ENCODE assay signal across 15 mouse cellular contexts in genomic region chr8:105164272-105164902, GRCm38 (mm10). TPM values are rescaled to one million over a fixed set of nuclear protein-coding genes. Genes with fewer than 3 reads are reported as not detected.
A peak's percentile ranks its signal among the peaks of the same experiment; 100 is the strongest.
DNase-seq lines count a peak whose midpoint lies in the region; ATAC-seq and TF ChIP-seq lines count a peak whose summit lies in the region.
"Had no signal": no experiment of that assay in that cellular context is flagged by ENCODE, and none has a peak within 500 bp of the region (broad histone marks: within the 10 kb centered on the region; RNA-seq: fewer than 3 reads in every experiment).

No protein-coding gene starts in this region.

- WGBS in heart, embryonic 11.5 days (ENCODE audit: insufficient replicate concordance), result 7% methylated on average over 6 of the region's 6 CpGs
- WGBS in lung, embryonic 16.5 days, result 23% methylated on average over 6 of the region's 6 CpGs
- 6% methylated on average over 6 of the region's 6 CpGs for WGBS in embryonic facial prominence, embryonic 15.5 days
- WGBS in stomach, embryonic 15.5 days, result 19% methylated on average over 6 of the region's 6 CpGs

- ATAC-seq in heart, embryonic 11.5 days (replicated peaks; ENCODE audit: insufficient number of reproducible peaks, low FRiP score, low TSS enrichment), result no peak; the same call in 1 of the 2 replicates
- peak; percentile 8; the same call in 1 of the 2 replicates for ATAC-seq in lung, embryonic 16.5 days (ENCODE audit: low read depth)
- ATAC-seq in embryonic facial prominence, embryonic 15.5 days (ENCODE audit: insufficient number of reproducible peaks, low FRiP score, low TSS enrichment, low read depth), result peak; percentile 80
- peak; percentile 38; the same call in 1 of the 2 replicates for ATAC-seq in stomach, embryonic 15.5 days (ENCODE audit: insufficient read depth, low FRiP score, low read depth)
- ATAC-seq: activated CD4-positive, CD25-positive, alpha-beta regulatory T cell, adult 4 months; forebrain, embryonic 15.5 days had no signal

- H3K9ac ChIP-seq in heart, embryonic 11.5 days (ENCODE audit: low read depth, low read length), result no peak overlapping the region
- H3K9ac ChIP-seq in lung, embryonic 16.5 days (ENCODE audit: low read length), result no peak overlapping the region
- no peak overlapping the region for H3K9ac ChIP-seq in embryonic facial prominence, embryonic 15.5 days
- H3K9ac ChIP-seq in stomach, embryonic 15.5 days, result no peak overlapping the region
- H3K9ac ChIP-seq: forebrain, embryonic 15.5 days had no signal

- TF ChIP-seq CTCF in left cerebral cortex, adult 2 months (IDR thresholded peaks at IDR 0.05), result no peak

- no peak for DNase-seq in heart, postnatal 14 days
- no peak for DNase-seq in lung, postnatal 14 days
- DNase-seq in left cerebral cortex, adult 2 months (ENCODE audit: extremely low spot score in 1 of 2, low spot score in 2 of 2), result no peak
- no peak for DNase-seq in left cerebral cortex, adult 8-10 months (ENCODE audit: low spot score in 2 of 2)
- DNase-seq: right cerebral cortex, adult 18-20 months had no signal

- H3K27me3 ChIP-seq in heart, embryonic 11.5 days (ENCODE audit: control insufficient read depth, insufficient read depth, low read length), result no peaks in the 10 kb centered on the region
- H3K27me3 ChIP-seq in lung, embryonic 16.5 days (ENCODE audit: control insufficient read depth, insufficient read depth, low read depth, low read length), result no peaks in the 10 kb centered on the region
- no peaks in the 10 kb centered on the region for H3K27me3 ChIP-seq in embryonic facial prominence, embryonic 15.5 days
- no peaks in the 10 kb centered on the region for H3K27me3 ChIP-seq in stomach, embryonic 15.5 days (replicated peaks)
- H3K27me3 ChIP-seq: forebrain, embryonic 15.5 days had no signal

- no peaks in the 10 kb centered on the region for H3K36me3 ChIP-seq in heart, embryonic 11.5 days (ENCODE audit: control insufficient read depth, insufficient read depth, low read length)
- H3K36me3 ChIP-seq in lung, embryonic 16.5 days (ENCODE audit: control insufficient read depth, insufficient read depth, low read length), result no peaks in the 10 kb centered on the region
- H3K36me3 ChIP-seq in embryonic facial prominence, embryonic 15.5 days, result no peaks in the 10 kb centered on the region
- no peaks in the 10 kb centered on the region for H3K36me3 ChIP-seq in stomach, embryonic 15.5 days
- H3K36me3 ChIP-seq: forebrain, embryonic 15.5 days had no signal

- peaks cover 8% of the 10 kb centered on the region for H3K4me1 ChIP-seq in heart, embryonic 11.5 days (ENCODE audit: control insufficient read depth, insufficient read depth, low read length)
- H3K4me1 ChIP-seq in lung, embryonic 16.5 days (replicated peaks; ENCODE audit: control insufficient read depth, insufficient read depth, low read length), result peaks cover 3% of the 10 kb centered on the region; the same call in 1 of the 2 replicates
- peaks cover 33% of the 10 kb centered on the region for H3K4me1 ChIP-seq in embryonic facial prominence, embryonic 15.5 days
- no peaks in the 10 kb centered on the region for H3K4me1 ChIP-seq in stomach, embryonic 15.5 days
- H3K4me1 ChIP-seq: forebrain, embryonic 15.5 days had no signal

- no peak overlapping the region for H3K4me3 ChIP-seq in heart, embryonic 11.5 days (ENCODE audit: low read depth, low read length)
- no peak overlapping the region for H3K4me3 ChIP-seq in lung, embryonic 16.5 days (ENCODE audit: low read length)
- no peak overlapping the region for H3K4me3 ChIP-seq in embryonic facial prominence, embryonic 15.5 days (replicated peaks)
- H3K4me3 ChIP-seq in stomach, embryonic 15.5 days (replicated peaks), result no peak overlapping the region
- no peak overlapping the region for H3K4me3 ChIP-seq in left cerebral cortex, adult 2 months
- H3K4me3 ChIP-seq: forebrain, embryonic 15.5 days had no signal

- no peaks in the 10 kb centered on the region for H3K9me3 ChIP-seq in heart, embryonic 11.5 days (replicated peaks; ENCODE audit: control insufficient read depth, low read length)
- H3K9me3 ChIP-seq in lung, embryonic 16.5 days (ENCODE audit: control insufficient read depth, low read length), result no peaks in the 10 kb centered on the region
- H3K9me3 ChIP-seq in embryonic facial prominence, embryonic 15.5 days (replicated peaks), result no peaks in the 10 kb centered on the region
- no peaks in the 10 kb centered on the region for H3K9me3 ChIP-seq in stomach, embryonic 15.5 days
- H3K9me3 ChIP-seq: forebrain, embryonic 15.5 days had no signal

- intact Hi-C loops in heart, postnatal 14 days (cut with DNase I), result no loop called here
- intact Hi-C loops in left cerebral cortex, adult 2 months (cut with DNase I), result no loop called here

- H3K4me2 ChIP-seq in heart, embryonic 11.5 days, result peak overlapping the region; percentile 11
- H3K4me2 ChIP-seq in lung, embryonic 16.5 days (ENCODE audit: low read depth, low read length), result no peak overlapping the region
- peak overlapping the region; percentile 27 for H3K4me2 ChIP-seq in embryonic facial prominence, embryonic 15.5 days (replicated peaks)
- peak overlapping the region; percentile 10; the same call in 1 of the 2 replicates for H3K4me2 ChIP-seq in stomach, embryonic 15.5 days
- H3K4me2 ChIP-seq: forebrain, embryonic 15.5 days had no signal

- H3K27ac ChIP-seq in heart, embryonic 11.5 days (ENCODE audit: low read depth, low read length), result peak overlapping the region; percentile 59; the same call in 1 of the 2 replicates
- no peak overlapping the region for H3K27ac ChIP-seq in lung, embryonic 16.5 days (ENCODE audit: low read length)
- peak overlapping the region; percentile 87 for H3K27ac ChIP-seq in embryonic facial prominence, embryonic 15.5 days (replicated peaks)
- no peak overlapping the region for H3K27ac ChIP-seq in stomach, embryonic 15.5 days
- H3K27ac ChIP-seq in left cerebral cortex, adult 2 months, result no peak overlapping the region
- H3K27ac ChIP-seq: forebrain, embryonic 15.5 days had no signal

RNA-seq across cellular contexts. Expression of gene Cbfb, which starts 6.1 kb away (rescaled TPM):
- 57.2 and 61.2 TPM in 2 replicates for polyA plus RNA-seq in heart, embryonic 11.5 days (2014; fragmentation: Nextera tagmentation; extraction: Ambion mirVana)
- total RNA-seq in heart, postnatal 14 days (2021), result 10 to 100 TPM; 24.4 to 27.9 TPM
- polyA plus RNA-seq in lung, embryonic 16.5 days (2015; fragmentation: Nextera tagmentation; extraction: Ambion mirVana), result 51.4 and 55.5 TPM in 2 replicates
- 79.1 and 81.6 TPM in 2 replicates for polyA plus RNA-seq in embryonic facial prominence, embryonic 15.5 days (2015; fragmentation: Nextera tagmentation; extraction: Ambion mirVana)
- 53.2 and 54.4 TPM in 2 replicates for polyA plus RNA-seq in stomach, embryonic 15.5 days (2015; fragmentation: Nextera tagmentation; extraction: Ambion mirVana)
- 10 to 100 TPM; 20.7 to 22.3 TPM for total RNA-seq in left cerebral cortex, adult 2 months (2021)
- 10 to 100 TPM; 17.4 to 21.8 (median 18.4) TPM for total RNA-seq in left cerebral cortex, adult 8-10 months (2022)

RNA-seq across cellular contexts. Expression of gene Ces4a, which starts 32.8 kb away (rescaled TPM):
- not detected in 2 replicates for polyA plus RNA-seq in heart, embryonic 11.5 days (2014; fragmentation: Nextera tagmentation; extraction: Ambion mirVana)
- total RNA-seq in heart, postnatal 14 days (2021), result not detected
- polyA plus RNA-seq in lung, embryonic 16.5 days (2015; fragmentation: Nextera tagmentation; extraction: Ambion mirVana), result not detected in 2 replicates
- not detected in 2 replicates for polyA plus RNA-seq in embryonic facial prominence, embryonic 15.5 days (2015; fragmentation: Nextera tagmentation; extraction: Ambion mirVana)
- not detected in 2 replicates for polyA plus RNA-seq in stomach, embryonic 15.5 days (2015; fragmentation: Nextera tagmentation; extraction: Ambion mirVana)
- total RNA-seq in left cerebral cortex, adult 2 months (2021), result not detected
- not detected for total RNA-seq in left cerebral cortex, adult 8-10 months (2022)
- total RNA-seq: layer of hippocampus, adult 18-20 months; midbrain, postnatal 0 days had no signal
- polyA plus RNA-seq: activated CD4-positive, CD25-positive, alpha-beta regulatory T cell, adult 4 months; heart, postnatal 0 days; liver, embryonic 16.5 days; midbrain, postnatal 0 days had no signal

Comparison
In these comparisons a context has a peak if more than half of its experiments do, and no peak if none do; other contexts are left out.
1. H3K27ac ChIP-seq: peak in heart, embryonic 11.5 days (single experiment) and embryonic facial prominence, embryonic 15.5 days (single experiment); none in lung, embryonic 16.5 days (single experiment), stomach, embryonic 15.5 days (single experiment) and left cerebral cortex, adult 2 months (single experiment).